Comparison of ENCODE assay signal across 12 mouse cellular contexts in the genomic region with DNA sequence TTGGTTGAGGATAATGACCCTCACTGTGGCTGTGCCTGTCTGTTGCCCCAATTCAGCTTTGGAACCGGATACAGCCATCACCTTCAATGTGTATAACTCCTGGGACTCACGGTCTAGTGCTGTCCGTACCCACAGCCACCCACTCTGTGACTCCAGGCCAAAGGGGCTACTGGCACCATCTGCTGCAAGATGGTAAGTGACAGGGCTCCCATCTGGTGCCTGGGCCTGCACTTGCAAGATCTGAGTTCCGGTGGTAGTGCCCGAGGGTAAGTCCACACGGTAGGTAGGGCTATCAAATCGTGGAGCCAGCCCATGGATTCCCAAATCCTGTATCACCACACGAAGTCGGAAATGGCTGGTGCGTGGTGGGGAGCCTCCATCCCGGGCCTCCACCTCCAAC.
"Had no signal": no experiment of that assay in that cellular context is flagged by ENCODE, and none has a peak within 500 bp of the region (broad histone marks: within the 10 kb centered on the region; RNA-seq: fewer than 3 reads in every experiment).

No protein-coding gene starts in this region.

- DNase-seq: retina, postnatal 1 day; right cerebral cortex, adult 18-20 months; right cerebral cortex, postnatal 14 days; right cerebral cortex, postnatal 25 days; right cerebral cortex, postnatal 4 days; spleen, adult 18-20 months; thymus, adult 18-20 months; thymus, adult 2 months; thymus, postnatal 14 days; thymus, postnatal 25 days; thymus, postnatal 36 days; thymus, postnatal 4 days had no signal
